Mouse (Mus musculus) heart, postnatal 36 days (tissue): ENCODE results near the gene Baiap3. TPM values are rescaled to one million over a fixed set of nuclear protein-coding genes. Genes with fewer than 3 reads are reported as not detected.

Experiments
- DNase-seq, 2 experiments: peaks; one replicate each; pipeline ENCODE4 v3.0.0; 2021 to 2022
- intact Hi-C: fragments of 180-260 bp; cut with DNase I; formaldehyde crosslinking; loops from one replicate; pipeline ENCODE4 v1.15.1; 2025
- microRNA-seq, 2 experiments: library from miRNA; unstranded; fragments of <30 nt; microRNA quantifications; one replicate each; pipeline ENCODE4 v1.2.0; 2021; ENCODE audit warnings: borderline number of aligned reads in 2 of 2
- total RNA-seq, 2 experiments: library from RNA; stranded (reverse); gene quantifications; 2 replicates each; pipeline ENCODE4 v1.2.3; 2021

Baiap3 gene
- total RNA-seq, 2 experiments from 2014 or later: 0.42 to 0.43 TPM

GRCm38 (mm10) chr17:25215431-25215830 lies 40.7 kb downstream of the Baiap3 start:
- intact Hi-C loops: no loop called here
- no peak for DNase-seq

- intact Hi-C loops: no loop called here
- peak in 1 of 2 experiments; percentile 10 for DNase-seq
Measured at GRCm38 (mm10) chr17:25211705-25212104, 44.5 kb downstream of the Baiap3 start.

- intact Hi-C loops: no loop called here
- peak; percentile 10 to 39 for DNase-seq
Measured at GRCm38 (mm10) chr17:25210680-25211466, 45.3 kb downstream of the Baiap3 start.

- no peak for DNase-seq
- intact Hi-C loops: no loop called here
Measured at GRCm38 (mm10) chr17:25210006-25210405, 46.2 kb downstream of the Baiap3 start.

GRCm38 (mm10) chr17:25202401-25202800 lies 53.8 kb downstream of the Baiap3 start:
- no peak for DNase-seq
- intact Hi-C loops: no loop called here

Small RNA genes lying within 50 kb of the gene (microRNA-seq; reads per million reads assigned to microRNA genes)
- gene Mir3547: 0 to 0.67 reads per million in 2 experiments

Other genes with a start within 250 kb of the Baiap3 start
- 10 to 100 TPM; 12.6 to 13.1 TPM for gene Cramp1l, start 240.6 kb downstream of the Baiap3 start, total RNA-seq
- 1 to 10 TPM; 5.7 to 7.3 TPM for gene Ift140, start 240.3 kb downstream of the Baiap3 start, total RNA-seq
- 10 to 100 TPM; 34.5 to 36.7 TPM for gene Tmem204, start 172.8 kb downstream of the Baiap3 start, total RNA-seq
- 10 to 100 TPM; 12.4 to 12.7 TPM for gene Telo2, start 140.4 kb downstream of the Baiap3 start, total RNA-seq
- 1 to 10 TPM; 4.2 to 6.7 TPM for gene Ptx4, start 135.6 kb downstream of the Baiap3 start, total RNA-seq
- 10 to 100 TPM; 28.7 to 34.3 TPM for gene Clcn7, start 123.0 kb downstream of the Baiap3 start, total RNA-seq
- not detected for gene Ccdc154, start 93.9 kb downstream of the Baiap3 start, total RNA-seq
- not detected for gene Gm38655, start 80.9 kb downstream of the Baiap3 start, total RNA-seq
- 10 to 100 TPM; 20.8 to 22.5 TPM for gene BC003965, start 71.8 kb downstream of the Baiap3 start, total RNA-seq
- gene Unkl, start 68.0 kb downstream of the Baiap3 start, total RNA-seq: 10 to 100 TPM in 1 of 2 experiments, 1 to 10 TPM in 1; 8.7 to 10.2 TPM
- gene Gnptg, start 16.2 kb downstream of the Baiap3 start, total RNA-seq: 10 to 100 TPM; 13.9 TPM
- gene Tsr3, start 16.2 kb downstream of the Baiap3 start, total RNA-seq: 10 to 100 TPM in 1 of 2 experiments, 1 to 10 TPM in 1; 8.6 to 11.0 TPM
- 10 to 100 TPM; 84.3 to 95.1 TPM for gene Ube2i, start 18.3 kb upstream of the Baiap3 start, total RNA-seq
- gene Prss34, start 42.0 kb upstream of the Baiap3 start, total RNA-seq: under 1 TPM; 0.22 to 0.25 TPM
- not detected for gene Prss28, start 52.3 kb upstream of the Baiap3 start, total RNA-seq
- gene Prss29, start 62.3 kb upstream of the Baiap3 start, total RNA-seq: not detected
- under 1 TPM; 0.70 to 0.86 TPM for gene Tpsab1, start 89.2 kb upstream of the Baiap3 start, total RNA-seq
- gene Tpsb2, start 109.9 kb upstream of the Baiap3 start, total RNA-seq: 1 to 10 TPM; 1.8 to 2.2 TPM
- under 1 TPM in 1 of 2 experiments, not detected in 1; 0.30 TPM for gene Tpsg1, start 112.9 kb upstream of the Baiap3 start, total RNA-seq
- 1 to 10 TPM; 5.4 to 6.5 TPM for gene Cacna1h, start 177.4 kb upstream of the Baiap3 start, total RNA-seq
- gene Tekt4, start 198.3 kb upstream of the Baiap3 start, total RNA-seq: under 1 TPM in 1 of 2 experiments, not detected in 1; 0.47 TPM
- not detected for gene Sstr5, start 240.9 kb upstream of the Baiap3 start, total RNA-seq